Mouse (Mus musculus) layer of hippocampus, adult 9-11 months (tissue): Measurements from ENCODE around the gene Vmn2r63.
A peak's percentile ranks its signal among the peaks of the same experiment; 100 is the strongest.
"Not testable (repeated sequence)": the region's sequence is repeated elsewhere in the genome, so short reads cannot be mapped to it uniquely, and the experiment has no call there.

Source experiments
- DNase-seq: peaks from one replicate; pipeline ENCODE4 v3.0.0; 2022

Vmn2r63 gene

GRCm38 (mm10) chr7:42933722-42934121 is at the start of gene Vmn2r63:
TSS of gene Vmn2r63 (minus strand) at chr7:42933822.
- not testable (repeated sequence) for DNase-seq

- no peak for DNase-seq
These were observed 47.1 kb upstream of the Vmn2r63 start for GRCm38 (mm10) chr7:42980739-42981138.

GRCm38 (mm10) chr7:42980098-42980497 is 46.5 kb upstream of the Vmn2r63 start:
- peak; percentile 4 for DNase-seq

- DNase-seq, result no peak
These were observed 31.6 kb upstream of the Vmn2r63 start for GRCm38 (mm10) chr7:42965246-42965645.

- not testable (repeated sequence) for DNase-seq
These were observed 35.6 kb downstream of the Vmn2r63 start for GRCm38 (mm10) chr7:42898067-42898466.

GRCm38 (mm10) chr7:42878090-42878489 is 55.5 kb downstream of the Vmn2r63 start:
- no peak for DNase-seq

GRCm38 (mm10) chr7:42866801-42867458 is 66.7 kb downstream of the Vmn2r63 start, which contains the start of gene Gm2381:
TSS of gene Gm2381 (minus strand) at chr7:42867234.
- DNase-seq, result not testable (repeated sequence)
